Mouse (Mus musculus) Patski (cell line): ENCODE measurements at regions not wholly inside any gene's neighbourhood (a gene's known extent, or its start where the extent isn't known, plus 50 kb on each side); places are given as distances from the start of the nearest gene placed in this dataset.

Experiments
- ATAC-seq: fragments of 100-300 bp; one replicate; pipeline ENCODE4 v1.8.0; 2021
- CTCF ChIA-PET: fragments of 350-600 bp; sonication (Branson Sonifier 250); formaldehyde crosslinking; loops from one replicate; lab custom pipeline; 2022; ENCODE audit warnings: inconsistent platforms; lab: Charles Lee
- POLR2A ChIA-PET: fragments of 350-600 bp; sonication (Branson Sonifier 250); formaldehyde crosslinking; loops from one replicate; lab custom pipeline; 2022; ENCODE audit warnings: antibody characterized with exemption, inconsistent platforms; lab: Charles Lee
- DNase-seq: peaks from one replicate; pipeline ENCODE4 v3.0.0-alpha.2; 2011; ENCODE audit warnings: low read depth, low spot score
- H3K27me3 ChIP-seq: fragments of 371-371 bp; one replicate; pipeline ENCODE4 v1.5.1; 2021
- CTCF ChIP-seq: fragments of 100-300 bp; IDR thresholded peaks from one replicate; pipeline ENCODE4 v1.5.1; 2021
- in situ Hi-C: fragments of 300-500 bp; cut with MboI; formaldehyde crosslinking; loops from 3 replicates; pipeline ENCODE4 v1.11.1; 2018; ENCODE audit warnings: low pct_unique_long_range_greater_than_20kb, mixed read lengths

DNA sequence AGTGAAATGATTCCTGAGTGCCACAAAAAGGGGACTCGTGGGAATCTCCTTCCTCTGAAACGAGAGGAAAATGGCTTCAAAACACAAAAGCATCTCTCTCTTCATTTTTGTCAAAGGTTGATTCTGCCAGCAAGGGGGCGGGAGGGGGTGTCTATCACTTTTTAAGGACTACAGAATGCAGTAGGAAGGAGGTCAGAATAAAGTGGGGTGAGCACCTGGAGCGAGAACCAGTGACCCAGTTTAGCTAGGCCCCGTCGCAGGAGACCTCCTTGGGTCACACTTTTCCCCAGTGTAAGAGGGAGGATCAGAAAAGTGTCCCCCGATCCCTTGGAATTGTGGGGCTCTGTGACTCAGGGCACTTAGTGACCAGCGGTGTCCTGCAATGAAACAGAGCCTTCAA lies 133.1 kb downstream of the Tgfb2 start:
- TF ChIP-seq CTCF, result no peak
- DNase-seq (no peak), ATAC-seq (no peak)
- ChIA-PET POLR2A (interaction anchor here (0.7 kb wide), 1 partner anchor 94 kb away, joined by 3 read pairs; no protein-coding TSS in a partner anchor), CTCF (interaction anchor here (1.1 kb wide), 1 partner anchor 10 kb away, joined by 3 read pairs; no protein-coding TSS in a partner anchor)
- no peaks in the 10 kb centered on the region for H3K27me3 ChIP-seq
- in situ Hi-C loops, result loop anchor here (5.0 kb wide), 1 partner anchor 135 kb away; the partner anchor contains the start of gene Tgfb2

GRCm38 (mm10) chr1:186572092-186572491 lies 133.7 kb downstream of the Tgfb2 start:
- CTCF ChIA-PET, result interaction anchor here (1.0 to 1.1 kb wide), 3 partner anchors 10 to 14 kb away, joined by 3 to 4 read pairs (median 3); no protein-coding TSS in a partner anchor
- ATAC-seq (no peak), DNase-seq (no peak)
- POLR2A ChIA-PET, result interaction anchor here (0.7 kb wide), 1 partner anchor 94 kb away, joined by 3 read pairs; no protein-coding TSS in a partner anchor
- in situ Hi-C loops, result loop anchor here (5.0 kb wide), 1 partner anchor 135 kb away; the partner anchor contains the start of gene Tgfb2
- H3K27me3 ChIP-seq, result no peaks in the 10 kb centered on the region
- TF ChIP-seq CTCF, result no peak

DNA sequence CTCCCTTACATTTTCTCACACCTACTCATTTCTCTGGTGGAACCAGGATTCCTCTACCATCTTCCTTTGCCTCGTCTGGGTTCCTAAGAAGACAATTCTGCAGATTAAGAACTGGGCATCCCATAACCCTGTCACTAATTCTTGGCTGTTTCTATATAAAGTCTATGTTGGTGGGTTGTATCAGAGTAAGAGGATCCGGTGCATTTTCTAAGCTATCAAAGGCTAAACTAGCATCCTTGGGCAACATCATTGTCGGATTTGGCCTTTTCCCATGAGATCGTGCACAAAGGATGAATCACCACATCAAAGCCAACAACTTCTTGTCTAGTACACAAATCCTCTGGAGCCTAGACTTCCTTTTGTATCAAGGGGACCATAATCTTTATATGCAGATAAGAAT lies 137.3 kb downstream of the Tgfb2 start:
- DNase-seq (no peak), ATAC-seq (no peak)
- ChIA-PET POLR2A (interaction anchor here (1.3 kb wide), 3 partner anchors 8 to 135 kb away, joined by 3 to 5 read pairs (median 4); no protein-coding TSS in a partner anchor), CTCF (interaction anchor here (2.2 kb wide), 1 partner anchor 16 kb away, joined by 5 read pairs; no protein-coding TSS in a partner anchor)
- in situ Hi-C loops, result loop anchor here (10.0 kb wide), 1 partner anchor 56 kb away; no protein-coding TSS in a partner anchor
- H3K27me3 ChIP-seq, result no peaks in the 10 kb centered on the region
- TF ChIP-seq CTCF, result no peak

DNA sequence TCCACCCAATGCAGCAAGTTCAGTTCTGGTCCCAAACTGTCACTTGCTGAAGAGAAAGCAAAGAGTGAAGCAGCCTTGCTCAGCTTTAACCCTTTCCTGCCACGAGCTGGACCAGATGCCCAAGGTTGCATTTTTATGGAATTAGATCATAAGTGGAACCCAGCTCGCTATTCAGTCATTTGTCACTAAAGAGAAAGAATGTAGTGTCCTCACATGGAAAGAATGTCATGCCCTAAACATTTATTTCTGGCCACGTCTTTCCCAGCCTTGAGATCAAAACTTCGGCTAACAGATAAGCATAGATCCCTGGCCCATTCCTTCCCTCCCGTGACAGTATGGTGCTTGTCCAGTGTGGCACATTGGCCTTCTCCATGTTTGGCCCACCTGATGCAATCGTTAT lies 137.7 kb downstream of the Tgfb2 start:
- POLR2A ChIA-PET, result interaction anchor here (0.6 to 1.3 kb wide), 5 partner anchors 9 to 222 kb away, joined by 3 to 5 read pairs (median 4); no protein-coding TSS in a partner anchor
- TF ChIP-seq CTCF, result no peak
- H3K27me3 ChIP-seq, result no peaks in the 10 kb centered on the region
- in situ Hi-C loops, result loop anchor here (10.0 kb wide), 1 partner anchor 57 kb away; no protein-coding TSS in a partner anchor
- CTCF ChIA-PET, result interaction anchor here (1.4 to 1.6 kb wide), 2 partner anchors 15 to 136 kb away, joined by 4 read pairs; no protein-coding TSS in a partner anchor
- DNase-seq (no peak), ATAC-seq (peak; percentile 83)

DNA sequence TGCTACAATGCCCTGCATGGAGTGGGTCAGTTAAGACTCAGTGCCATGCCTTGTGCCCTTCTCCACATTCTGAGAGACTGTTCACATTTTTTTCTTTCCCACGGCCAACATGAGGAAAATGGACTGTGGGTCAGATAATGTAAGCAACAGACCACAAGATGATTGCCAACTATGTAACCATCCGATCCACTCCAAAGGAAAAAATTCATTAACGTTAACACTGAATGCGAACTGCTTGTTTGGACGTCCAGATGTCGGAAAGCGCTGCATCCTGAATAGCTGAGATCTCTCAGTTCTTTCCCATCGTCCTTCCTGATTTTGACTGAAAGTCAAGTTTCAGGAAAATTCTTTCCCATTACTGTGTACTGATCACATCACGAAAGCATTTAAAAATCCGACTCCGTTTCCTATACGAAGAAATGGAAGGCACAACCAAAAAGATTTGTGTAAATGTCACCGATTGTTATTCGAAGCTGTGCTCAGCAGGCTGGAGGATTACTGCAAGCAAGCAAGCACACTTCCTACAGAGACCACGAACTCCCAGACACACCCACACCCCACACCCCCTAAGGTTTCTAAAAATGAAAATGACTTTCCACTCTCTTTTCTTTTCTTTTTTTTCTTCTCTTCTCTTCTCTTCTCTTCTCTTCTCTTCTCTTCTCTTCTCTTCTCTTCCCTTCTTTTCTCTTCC lies 138.5 kb downstream of the Tgfb2 start:
- ChIA-PET POLR2A (interaction anchor here (0.6 to 1.3 kb wide), 3 partner anchors 9 to 221 kb away, joined by 3 to 5 read pairs (median 4); no protein-coding TSS in a partner anchor), CTCF (interaction anchor here (0.6 to 1.6 kb wide), 3 partner anchors 16 to 423 kb away, joined by 3 to 4 read pairs (median 4); no protein-coding TSS in a partner anchor)
- DNase-seq, result no peak
- H3K27me3 ChIP-seq, result no peaks in the 10 kb centered on the region
- no peak for TF ChIP-seq CTCF
- in situ Hi-C loops, result loop anchor here (10.0 kb wide), 1 partner anchor 58 kb away; no protein-coding TSS in a partner anchor
- no peak for ATAC-seq

DNA sequence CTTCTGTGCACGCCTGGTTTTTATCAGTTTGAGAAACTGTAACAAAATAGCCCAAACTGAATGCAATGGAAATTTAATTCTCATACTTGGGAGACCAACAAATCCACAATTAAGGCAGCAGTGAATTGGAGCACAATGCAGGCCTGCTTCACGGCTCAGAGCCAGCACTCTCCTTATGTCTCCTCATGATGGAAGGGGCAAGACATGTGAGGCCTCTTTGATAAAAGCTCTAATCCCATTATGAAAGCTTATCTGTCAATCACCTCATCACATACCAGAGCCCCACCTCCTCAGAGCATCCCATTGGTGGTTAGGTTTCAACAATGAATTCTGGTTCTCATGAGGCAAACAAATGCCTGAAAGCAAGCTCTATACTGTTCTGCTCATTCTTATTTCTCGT lies 143.8 kb downstream of the Tgfb2 start:
- DNase-seq, result no peak
- no peak for ATAC-seq
- no peaks in the 10 kb centered on the region for H3K27me3 ChIP-seq
- POLR2A ChIA-PET, result no interaction called here
- no peak for TF ChIP-seq CTCF
- CTCF ChIA-PET, result interaction anchor here (0.8 kb wide), 1 partner anchor 10 kb away, joined by 3 read pairs; no protein-coding TSS in a partner anchor
- in situ Hi-C loops, result loop anchor here (10.0 kb wide), 1 partner anchor 63 kb away; no protein-coding TSS in a partner anchor

- TF ChIP-seq CTCF, result no peak
- ChIA-PET POLR2A (no interaction called here), CTCF (interaction anchor here (1.5 kb wide), 1 partner anchor 10 kb away, joined by 3 read pairs; no protein-coding TSS in a partner anchor)
- ATAC-seq, result no peak
- H3K27me3 ChIP-seq, result no peaks in the 10 kb centered on the region
- in situ Hi-C loops, result no loop called here
- DNase-seq, result no peak
Measured at GRCm38 (mm10) chr1:186555441-186555975, 150.3 kb downstream of the Tgfb2 start.

DNA sequence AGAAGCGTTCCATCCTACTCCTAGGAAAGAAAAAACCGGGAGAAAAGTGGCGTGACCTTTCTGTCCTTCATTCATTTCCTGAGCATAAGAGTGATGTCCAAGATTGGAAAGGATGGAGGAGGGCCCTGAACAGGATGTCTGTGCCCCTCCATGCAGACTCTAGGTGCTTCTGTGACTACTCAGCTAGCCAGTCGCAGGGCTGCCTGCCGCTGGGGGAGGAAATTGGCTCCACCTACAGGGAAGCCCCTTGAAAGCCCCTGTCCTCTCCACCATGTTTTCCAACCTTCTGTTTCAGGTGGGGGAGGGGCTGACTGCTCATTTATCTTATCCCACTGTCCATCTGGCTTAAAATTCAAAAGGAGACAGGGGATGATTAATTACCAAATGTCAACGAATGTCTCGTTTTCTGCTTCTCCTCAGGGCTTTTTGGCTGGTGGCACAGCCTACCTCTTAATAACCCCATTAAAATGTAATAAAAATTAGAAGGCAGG lies 151.2 kb downstream of the Tgfb2 start:
- no peak for TF ChIP-seq CTCF
- in situ Hi-C loops, result no loop called here
- DNase-seq, result no peak
- no peak for ATAC-seq
- POLR2A ChIA-PET, result interaction anchor here (0.6 kb wide), 1 partner anchor 33 kb away, joined by 5 read pairs; no protein-coding TSS in a partner anchor
- CTCF ChIA-PET, result no interaction called here
- no peaks in the 10 kb centered on the region for H3K27me3 ChIP-seq

- in situ Hi-C loops, result no loop called here
- ChIA-PET POLR2A (no interaction called here), CTCF (no interaction called here)
- no peak for TF ChIP-seq CTCF
- no peaks in the 10 kb centered on the region for H3K27me3 ChIP-seq
- DNase-seq (no peak), ATAC-seq (no peak)
Measured at GRCm38 (mm10) chr1:186552689-186553088, 153.1 kb downstream of the Tgfb2 start.

- ChIA-PET POLR2A (no interaction called here), CTCF (interaction anchor here (1.2 kb wide), 1 partner anchor 9 kb away, joined by 4 read pairs; no protein-coding TSS in a partner anchor)
- DNase-seq (no peak), ATAC-seq (no peak)
- in situ Hi-C loops, result no loop called here
- TF ChIP-seq CTCF, result peak; percentile 35
- no peaks in the 10 kb centered on the region for H3K27me3 ChIP-seq
Measured at GRCm38 (mm10) chr1:186550265-186550885, 155.4 kb downstream of the Tgfb2 start.
